Comparison of ENCODE assay signal across 8 mouse cellular contexts in genomic region chr10:81377362-81377664, GRCm38 (mm10). TPM values are rescaled to one million over a fixed set of nuclear protein-coding genes. Genes with fewer than 3 reads are reported as not detected.
A peak's percentile ranks its signal among the peaks of the same experiment; 100 is the strongest.
DNase-seq lines count a peak whose midpoint lies in the region; ATAC-seq and TF ChIP-seq lines count a peak whose summit lies in the region.

No protein-coding gene starts in this region.

- no peaks in the 10 kb centered on the region for H3K9me3 ChIP-seq in embryonic facial prominence, embryonic 12.5 days
- no peaks in the 10 kb centered on the region for H3K9me3 ChIP-seq in intestine, embryonic 14.5 days (ENCODE audit: control insufficient read depth, low read length)

- peaks cover 28% of the 10 kb centered on the region for H3K36me3 ChIP-seq in embryonic facial prominence, embryonic 12.5 days
- peaks cover 32% of the 10 kb centered on the region for H3K36me3 ChIP-seq in intestine, embryonic 14.5 days (ENCODE audit: control insufficient read depth, insufficient read depth, low read length)

- no peak overlapping the region for H3K27ac ChIP-seq in left cerebral cortex, adult 2 months
- peak overlapping the region; percentile 75; the same call in 1 of the 2 replicates for H3K27ac ChIP-seq in embryonic facial prominence, embryonic 12.5 days
- H3K27ac ChIP-seq in intestine, embryonic 14.5 days (ENCODE audit: low read depth), result peak overlapping the region; percentile 27; the same call in 1 of the 2 replicates

- peak overlapping the region; percentile 98 for H3K4me3 ChIP-seq in left cerebral cortex, adult 2 months
- H3K4me3 ChIP-seq in embryonic facial prominence, embryonic 12.5 days, result peak overlapping the region; percentile 85
- peak overlapping the region; percentile 71 for H3K4me3 ChIP-seq in intestine, embryonic 14.5 days (ENCODE audit: low read depth, low read length)

- TF ChIP-seq CTCF in left cerebral cortex, adult 2 months (IDR thresholded peaks at IDR 0.05), result no peak

- H3K4me2 ChIP-seq in embryonic facial prominence, embryonic 12.5 days (replicated peaks), result peak overlapping the region; percentile 79
- peak overlapping the region; percentile 86 for H3K4me2 ChIP-seq in intestine, embryonic 14.5 days (ENCODE audit: low read length)

- intact Hi-C loops in left cerebral cortex, adult 2 months (cut with DNase I), result no loop called here
- intact Hi-C loops in left cerebral cortex, postnatal 36 days (cut with DNase I), result no loop called here

- no peak for DNase-seq in left cerebral cortex, adult 2 months (ENCODE audit: extremely low spot score in 1 of 2, low spot score in 2 of 2)
- no peak for DNase-seq in left cerebral cortex, postnatal 36 days (ENCODE audit: low spot score in 2 of 2)
- no peak for DNase-seq in intestine, embryonic 14.5 days (ENCODE audit: low spot score)
- DNase-seq in naive thymus-derived CD4-positive, alpha-beta T cell, adult 2 months (ENCODE audit: low read depth), result peak; percentile 46
- DNase-seq in adrenal gland, postnatal 36 days, result no peak
- DNase-seq in urinary bladder, postnatal 14 days (ENCODE audit: low spot score), result no peak
- DNase-seq in Muller cell, postnatal 12 days (ENCODE audit: inconsistent ontology term), result no peak

- H3K9ac ChIP-seq in embryonic facial prominence, embryonic 12.5 days, result peak overlapping the region; percentile 96
- H3K9ac ChIP-seq in intestine, embryonic 14.5 days (ENCODE audit: low read length), result peak overlapping the region; percentile 85

- H3K4me1 ChIP-seq in embryonic facial prominence, embryonic 12.5 days, result peaks cover 22% of the 10 kb centered on the region
- H3K4me1 ChIP-seq in intestine, embryonic 14.5 days (replicated peaks; ENCODE audit: control insufficient read depth, insufficient read depth, low read length), result peaks cover 15% of the 10 kb centered on the region

- H3K27me3 ChIP-seq in embryonic facial prominence, embryonic 12.5 days, result no peaks in the 10 kb centered on the region
- no peaks in the 10 kb centered on the region for H3K27me3 ChIP-seq in intestine, embryonic 14.5 days (replicated peaks; ENCODE audit: control insufficient read depth, insufficient read depth, low read length)

- no peak for ATAC-seq in embryonic facial prominence, embryonic 12.5 days (ENCODE audit: insufficient number of reproducible peaks, insufficient read depth, low FRiP score, low TSS enrichment)
- no peak for ATAC-seq in intestine, embryonic 14.5 days (replicated peaks; ENCODE audit: low FRiP score, low TSS enrichment, low read depth)

- WGBS in embryonic facial prominence, embryonic 12.5 days, result 56% methylated on average over 2 of the region's 2 CpGs
- 44% methylated on average over 2 of the region's 2 CpGs for WGBS in intestine, embryonic 14.5 days

RNA-seq across cellular contexts. Expression of gene Fzr1, which starts 1.0 kb away (rescaled TPM):
- 10 to 100 TPM; 69.1 to 70.6 TPM for total RNA-seq in left cerebral cortex, adult 2 months (2021)
- 10 to 100 TPM; 67.8 to 72.2 TPM for total RNA-seq in left cerebral cortex, postnatal 36 days (2021)
- polyA plus RNA-seq in embryonic facial prominence, embryonic 12.5 days (2016; fragmentation: Nextera tagmentation; extraction: Ambion mirVana), result 140 and 143 TPM in 2 replicates
- polyA plus RNA-seq in intestine, embryonic 14.5 days (2014; fragmentation: Nextera tagmentation; extraction: Ambion mirVana), result 93.3 and 93.9 TPM in 2 replicates
- 10 to 100 TPM; 37.8 to 49.0 TPM for total RNA-seq in adrenal gland, postnatal 36 days (2021)

RNA-seq across cellular contexts. Expression of gene Dohh, which starts 6.9 kb away (rescaled TPM):
- 10 to 100 TPM; 87.1 to 95.1 TPM for total RNA-seq in left cerebral cortex, adult 2 months (2021)
- 100 to 1,000 TPM in 1 of 2 experiments, 10 to 100 TPM in 1; 80.0 to 103 TPM for total RNA-seq in left cerebral cortex, postnatal 36 days (2021)
- polyA plus RNA-seq in embryonic facial prominence, embryonic 12.5 days (2016; fragmentation: Nextera tagmentation; extraction: Ambion mirVana), result 73.6 and 77.0 TPM in 2 replicates
- polyA plus RNA-seq in intestine, embryonic 14.5 days (2014; fragmentation: Nextera tagmentation; extraction: Ambion mirVana), result 70.7 and 70.8 TPM in 2 replicates
- total RNA-seq in adrenal gland, postnatal 36 days (2021), result 10 to 100 TPM; 48.9 to 54.0 TPM

RNA-seq across cellular contexts. Expression of gene Gm48551, which starts 7.0 kb away (rescaled TPM):
- total RNA-seq in left cerebral cortex, adult 2 months (2021), result 1 to 10 TPM; 2.0 to 3.4 TPM
- total RNA-seq in left cerebral cortex, postnatal 36 days (2021), result 1 to 10 TPM; 2.5 to 4.3 TPM
- 2.9 and 4.1 TPM in 2 replicates for polyA plus RNA-seq in embryonic facial prominence, embryonic 12.5 days (2016; fragmentation: Nextera tagmentation; extraction: Ambion mirVana)
- polyA plus RNA-seq in intestine, embryonic 14.5 days (2014; fragmentation: Nextera tagmentation; extraction: Ambion mirVana), result 2.4 and 4.2 TPM in 2 replicates
- 1 to 10 TPM; 1.1 to 1.7 TPM for total RNA-seq in adrenal gland, postnatal 36 days (2021)

RNA-seq across cellular contexts. Expression of gene Gm48552, which starts 11.5 kb away (rescaled TPM):
- total RNA-seq in left cerebral cortex, adult 2 months (2021), result 1 to 10 TPM; 5.1 to 7.1 TPM
- total RNA-seq in left cerebral cortex, postnatal 36 days (2021), result 1 to 10 TPM; 1.9 to 4.9 TPM
- polyA plus RNA-seq in embryonic facial prominence, embryonic 12.5 days (2016; fragmentation: Nextera tagmentation; extraction: Ambion mirVana), result 2.0 and 3.8 TPM in 2 replicates
- 0.37 and 0.44 TPM in 2 replicates for polyA plus RNA-seq in intestine, embryonic 14.5 days (2014; fragmentation: Nextera tagmentation; extraction: Ambion mirVana)
- 1 to 10 TPM in 1 of 2 experiments, not detected in 1; 1.5 TPM for total RNA-seq in adrenal gland, postnatal 36 days (2021)

RNA-seq across cellular contexts. Expression of gene 4930404N11Rik, which starts 11.7 kb away (rescaled TPM):
- total RNA-seq in left cerebral cortex, adult 2 months (2021), result 1 to 10 TPM in 1 of 2 experiments, under 1 TPM in 1; 1.00 to 1.3 TPM
- 1 to 10 TPM in 1 of 2 experiments, under 1 TPM in 1; 0.49 to 2.2 TPM for total RNA-seq in left cerebral cortex, postnatal 36 days (2021)
- 0.73 and 0.82 TPM in 2 replicates for polyA plus RNA-seq in embryonic facial prominence, embryonic 12.5 days (2016; fragmentation: Nextera tagmentation; extraction: Ambion mirVana)
- 0.58 and 0.59 TPM in 2 replicates for polyA plus RNA-seq in intestine, embryonic 14.5 days (2014; fragmentation: Nextera tagmentation; extraction: Ambion mirVana)
- total RNA-seq in adrenal gland, postnatal 36 days (2021), result 1 to 10 TPM; 1.0 to 3.1 TPM
